Mouse (Mus musculus): ENCODE measurements around the gene Prlr. TPM values are rescaled to one million over a fixed set of nuclear protein-coding genes. Genes with fewer than 3 reads are reported as not detected.

Gene Prlr
- total RNA-seq, 2 experiments from 2014 or later = 1.2 to 2.3 TPM

DNA sequence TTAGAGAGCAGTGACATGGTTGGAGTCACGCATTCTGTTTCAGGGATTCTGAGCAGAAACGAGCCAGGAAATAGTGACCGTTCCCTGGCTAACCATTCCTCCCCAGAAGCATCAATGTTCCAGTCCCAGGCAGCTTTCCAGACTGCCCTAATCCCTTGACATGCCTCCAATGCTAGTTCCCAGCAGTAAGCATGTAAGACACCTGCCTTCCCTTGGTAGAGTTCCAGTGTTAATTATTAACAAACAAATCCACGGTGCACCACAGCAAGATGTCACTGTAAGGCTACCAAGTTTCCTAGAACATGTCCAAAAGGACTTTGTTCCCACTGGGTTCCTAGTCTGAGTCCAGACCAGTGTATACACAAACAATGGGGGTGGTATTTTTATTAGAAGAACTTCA, 48.7 kb downstream of the Prlr start:
- DNase-seq = no peak
- intact Hi-C loops (cut with DNase I) = no loop called here

GRCm38 (mm10) chr15:10228636-10229035, 51.6 kb downstream of the Prlr start:
- intact Hi-C loops (cut with DNase I) = no loop called here
- DNase-seq = no peak

- intact Hi-C loops (cut with DNase I) = no loop called here
- DNase-seq = no peak
These were observed 58.9 kb downstream of the Prlr start for GRCm38 (mm10) chr15:10235977-10236376.

GRCm38 (mm10) chr15:10236812-10237211, 59.8 kb downstream of the Prlr start:
- intact Hi-C loops (cut with DNase I) = no loop called here
- DNase-seq = no peak

DNA sequence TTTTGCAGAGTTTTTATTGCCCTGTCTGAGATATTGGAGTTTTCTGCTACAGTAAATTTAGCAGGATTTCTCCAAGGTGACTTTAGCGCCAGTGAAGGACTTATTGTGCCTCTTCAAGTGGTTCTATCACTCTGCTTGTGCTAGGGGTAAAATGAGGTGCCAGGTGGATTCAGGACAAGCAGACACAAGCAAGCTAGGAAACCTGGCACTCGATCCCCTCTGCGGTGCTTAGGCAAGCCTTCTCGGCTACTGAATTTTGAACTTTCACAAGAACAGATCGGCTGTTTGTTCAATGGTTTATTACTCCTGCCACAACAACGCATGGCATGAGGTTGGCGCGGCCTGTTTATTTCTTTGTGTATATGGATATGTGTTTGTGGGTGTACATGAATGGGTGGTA, 61.4 kb downstream of the Prlr start:
- intact Hi-C loops (cut with DNase I) = no loop called here
- no peak for DNase-seq

DNA sequence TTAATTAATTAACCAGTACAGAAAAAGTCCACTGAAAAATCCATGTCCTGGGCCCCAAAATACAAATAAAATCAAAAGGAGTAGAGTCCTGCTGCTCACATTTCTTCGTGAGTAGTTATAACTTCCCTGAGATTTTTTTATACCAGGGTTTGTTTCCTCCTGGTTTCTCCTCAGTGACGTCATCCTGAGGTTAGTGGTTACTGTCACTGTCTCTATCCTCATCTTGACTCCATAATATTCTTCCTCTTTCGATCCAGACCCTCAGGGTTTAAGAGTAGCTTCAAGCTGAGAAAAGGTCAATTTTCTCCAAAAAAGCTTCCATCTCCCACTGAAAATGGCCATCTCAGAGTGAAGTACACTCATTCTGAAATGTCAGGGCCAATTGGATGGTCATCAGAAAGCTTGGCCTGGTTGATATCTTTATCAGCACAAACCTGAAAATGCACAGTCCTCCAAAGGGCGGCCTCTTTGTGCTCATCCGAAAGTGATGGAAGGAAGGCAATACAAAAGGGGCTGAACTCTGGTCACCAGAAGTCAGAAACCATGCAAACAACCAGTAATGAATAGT, 63.3 kb downstream of the Prlr start:
- intact Hi-C loops (cut with DNase I) = no loop called here
- DNase-seq = no peak

DNA sequence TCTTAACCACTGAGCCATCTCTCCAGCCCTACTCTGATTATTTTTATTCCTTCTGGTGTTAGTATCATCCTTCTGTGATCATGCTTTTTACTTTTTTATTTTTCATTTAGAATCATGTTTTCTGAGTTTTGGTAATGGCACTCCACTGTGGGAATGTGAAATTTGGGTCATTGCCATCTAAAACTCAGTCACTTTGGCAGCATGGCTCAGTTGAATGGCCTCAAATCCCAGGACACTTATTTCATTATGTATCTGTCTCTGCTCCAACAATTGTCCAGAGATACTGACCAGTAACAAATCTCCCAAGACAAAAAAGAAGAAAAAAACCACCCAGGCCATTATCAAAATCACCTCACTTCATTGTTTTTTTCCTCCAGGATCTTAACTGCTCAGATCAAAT, 65.2 kb downstream of the Prlr start:
- DNase-seq = no peak
- intact Hi-C loops (cut with DNase I) = no loop called here

- intact Hi-C loops (cut with DNase I) = no loop called here
- DNase-seq = peak; percentile 15 to 41
These were observed 72.2 kb downstream of the Prlr start for GRCm38 (mm10) chr15:10249285-10249684.

- intact Hi-C loops (cut with DNase I) = no loop called here
- DNase-seq = no peak
These were observed 73.7 kb downstream of the Prlr start for GRCm38 (mm10) chr15:10250784-10251183.

GRCm38 (mm10) chr15:10252526-10252925, 75.5 kb downstream of the Prlr start:
- DNase-seq = no peak
- intact Hi-C loops (cut with DNase I) = no loop called here

GRCm38 (mm10) chr15:10262219-10262618, 85.2 kb downstream of the Prlr start:
- DNase-seq = no peak
- intact Hi-C loops (cut with DNase I) = no loop called here

- DNase-seq = no peak
- intact Hi-C loops (cut with DNase I) = no loop called here
These were observed 85.6 kb downstream of the Prlr start for GRCm38 (mm10) chr15:10262641-10263040.

DNA sequence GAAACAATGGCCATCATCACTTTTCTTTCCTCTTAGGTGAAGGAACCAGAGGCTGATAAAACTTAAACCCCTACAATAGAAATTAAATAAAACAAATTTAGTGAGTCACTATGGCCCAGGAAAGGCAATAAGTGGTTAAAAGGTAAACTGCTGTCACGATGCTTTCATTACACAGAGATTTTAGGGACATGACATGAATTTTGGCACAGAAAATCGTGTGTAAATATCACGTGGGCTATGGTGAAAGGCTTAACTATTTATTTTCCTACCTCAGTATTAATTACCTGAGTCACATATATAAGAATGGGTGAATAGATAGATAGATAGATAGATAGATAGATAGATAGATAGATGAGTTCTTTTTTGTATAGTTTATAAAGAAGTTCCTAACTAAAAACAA, 86.4 kb downstream of the Prlr start:
- DNase-seq = no peak
- intact Hi-C loops (cut with DNase I) = no loop called here

GRCm38 (mm10) chr15:10264885-10265284, 87.8 kb downstream of the Prlr start:
- no peak for DNase-seq
- intact Hi-C loops (cut with DNase I) = no loop called here

DNA sequence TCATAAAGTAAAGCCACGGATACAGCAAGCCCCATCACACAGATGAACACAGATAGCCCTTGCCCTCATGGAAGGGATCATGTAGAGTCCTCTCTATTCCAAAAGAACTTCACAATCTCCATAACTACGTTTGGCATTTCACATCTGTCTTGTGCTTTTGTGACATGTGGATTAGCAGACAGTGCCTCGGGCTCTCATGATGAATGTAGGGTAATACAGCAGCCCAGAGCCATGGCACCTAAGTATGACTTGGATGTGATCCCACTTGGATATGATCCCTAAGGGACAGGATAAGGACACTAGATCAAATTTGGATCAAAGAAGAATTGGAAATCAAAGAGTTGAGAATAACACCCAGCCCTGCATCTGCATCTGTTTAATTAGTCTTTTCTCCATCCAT, 90.2 kb downstream of the Prlr start:
- intact Hi-C loops (cut with DNase I) = no loop called here
- no peak for DNase-seq

DNA sequence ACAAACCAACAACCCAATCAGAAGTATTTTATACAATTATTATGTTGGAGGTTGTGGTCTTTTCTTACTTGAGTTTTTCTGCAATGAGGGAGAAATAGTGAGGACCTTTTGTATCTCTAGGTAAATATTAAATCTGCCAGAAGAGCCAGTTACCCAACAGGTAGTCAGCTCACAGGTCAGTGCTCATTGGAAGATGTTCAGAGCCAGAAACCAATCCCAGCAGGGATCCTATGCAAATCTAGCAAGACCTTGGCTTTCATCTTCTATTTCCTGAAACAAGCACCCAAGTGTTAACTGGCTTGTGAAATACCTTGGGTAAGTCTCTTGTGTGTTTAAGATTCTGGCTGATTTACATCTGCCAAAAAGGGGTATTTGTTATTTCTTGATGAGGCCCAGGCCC, 99.3 kb downstream of the Prlr start:
- DNase-seq = no peak
- intact Hi-C loops (cut with DNase I) = no loop called here

GRCm38 (mm10) chr15:10277461-10277860, 100.4 kb downstream of the Prlr start:
- no peak for DNase-seq
- intact Hi-C loops (cut with DNase I) = no loop called here

DNA sequence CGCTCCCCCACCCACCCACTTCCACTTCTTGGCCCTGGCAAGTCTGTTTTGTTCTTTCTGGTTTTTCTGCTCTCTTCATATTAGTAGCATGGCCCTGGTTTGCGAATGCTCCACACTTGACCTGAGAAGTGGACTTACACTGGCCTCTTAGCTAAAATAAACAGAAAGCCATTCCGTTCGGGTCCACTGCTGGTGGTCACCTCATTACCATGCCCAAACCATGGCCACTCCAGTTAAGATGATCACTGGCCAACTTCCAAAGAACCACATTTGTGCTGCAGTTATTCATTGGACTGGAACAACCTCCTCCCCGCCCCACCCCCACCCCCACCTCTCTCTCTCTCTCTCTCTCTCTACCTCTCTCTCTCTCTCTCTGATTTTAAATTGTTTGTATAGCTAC, 104.5 kb downstream of the Prlr start:
- intact Hi-C loops (cut with DNase I) = no loop called here
- no peak for DNase-seq

GRCm38 (mm10) chr15:10283661-10284060, 106.6 kb downstream of the Prlr start:
- intact Hi-C loops (cut with DNase I) = no loop called here
- no peak for DNase-seq

- intact Hi-C loops (cut with DNase I) = no loop called here
- no peak for DNase-seq
These were observed 119.5 kb downstream of the Prlr start for GRCm38 (mm10) chr15:10296570-10296969.

DNA sequence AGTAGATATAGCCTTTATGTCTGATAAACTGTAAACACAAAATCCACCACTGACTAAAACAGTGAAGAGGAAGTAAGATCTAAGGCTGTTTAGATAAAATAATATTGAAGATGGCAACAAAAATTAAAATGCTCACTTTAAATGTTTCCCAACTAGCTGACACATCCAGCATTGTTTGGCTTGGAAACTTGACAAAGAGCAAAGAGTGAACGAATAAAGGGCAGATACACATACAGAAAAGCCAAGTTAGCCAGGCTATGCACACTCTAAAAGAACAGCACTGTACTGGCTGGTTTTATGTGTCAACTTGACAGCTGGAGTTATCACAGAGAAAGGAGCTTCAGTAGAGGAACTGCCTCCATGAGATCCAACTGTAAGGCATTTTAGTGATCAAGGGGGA, 121.0 kb downstream of the Prlr start:
- DNase-seq = no peak
- intact Hi-C loops (cut with DNase I) = no loop called here

- intact Hi-C loops (cut with DNase I) = no loop called here
- DNase-seq = no peak
These were observed 122.4 kb downstream of the Prlr start for GRCm38 (mm10) chr15:10299467-10299866.

GRCm38 (mm10) chr15:10306461-10306860, 129.4 kb downstream of the Prlr start:
- intact Hi-C loops (cut with DNase I) = no loop called here
- DNase-seq = no peak

All from heart, postnatal 14 days (tissue).